Mouse (Mus musculus): ENCODE data around the gene Gabrd.

GRCm38 (mm10) chr4:155367739-155368138 lies 30.2 kb downstream of the Gabrd start:
- TF ChIP-seq POLR2A (IDR thresholded peaks at IDR 0.05; ENCODE audit: borderline replicate concordance, insufficient read depth, low read length) (no peak), CTCF (IDR thresholded peaks at IDR 0.05; ENCODE audit: borderline replicate concordance, insufficient read depth, low read depth, low read length) (no peak)
